Mouse (Mus musculus): ENCODE data around the gene Fignl2.
"Not testable (repeated sequence)": the region's sequence is repeated elsewhere in the genome, so short reads cannot be mapped to it uniquely, and the experiment has no call there.

Fignl2 gene

DNA sequence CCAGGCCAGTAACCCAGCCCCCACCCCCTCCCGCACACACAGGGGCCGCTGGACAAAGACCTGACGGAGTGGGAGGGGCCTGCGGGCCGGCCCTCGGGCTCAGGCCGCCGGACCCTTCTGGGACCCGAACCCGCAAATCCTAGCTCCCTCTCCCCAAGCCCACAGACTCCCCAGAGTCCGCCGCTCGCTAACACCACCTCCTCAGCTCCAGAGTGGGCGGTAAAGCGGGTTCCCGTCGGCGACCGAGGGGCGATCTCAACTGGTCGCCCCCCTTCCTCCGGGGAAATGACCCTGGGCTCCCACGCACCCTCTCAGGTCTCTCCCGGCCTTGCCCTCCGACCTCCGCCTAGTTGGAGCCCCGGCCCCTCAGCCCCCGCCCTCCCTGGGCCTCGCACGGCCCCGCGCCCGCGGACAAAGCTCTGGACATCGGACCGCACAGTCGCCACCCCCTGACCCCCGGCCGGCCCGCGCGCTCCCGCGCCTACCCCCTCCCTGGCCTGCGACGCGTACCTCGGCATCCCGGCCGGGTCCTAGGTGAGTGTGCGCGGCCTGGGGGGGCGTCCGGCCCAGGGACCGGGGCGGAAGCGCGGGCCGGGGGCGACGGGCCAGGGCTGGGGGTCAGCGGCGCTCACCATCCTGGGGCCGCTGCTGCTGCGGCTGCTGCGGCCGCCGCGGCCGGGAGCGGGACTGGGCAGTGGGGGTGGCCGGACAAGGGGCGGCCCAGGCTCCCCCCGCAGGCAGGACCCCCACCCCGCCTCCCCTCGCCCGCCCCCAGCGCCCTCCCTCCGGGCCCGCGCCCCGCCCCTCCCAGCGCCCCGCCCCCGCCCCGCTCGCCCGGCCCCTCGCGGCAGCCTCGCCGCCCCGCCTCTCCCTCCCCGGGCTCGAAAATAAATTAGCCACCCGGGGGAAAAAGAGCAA is at the start of gene Fignl2:
Gene Fignl2 (minus strand): TSS at position 755 of the 918 bp plus-strand sequence.
- DNase-seq (ENCODE audit: extremely low read depth, low read depth, low spot score), result no peak

DNA sequence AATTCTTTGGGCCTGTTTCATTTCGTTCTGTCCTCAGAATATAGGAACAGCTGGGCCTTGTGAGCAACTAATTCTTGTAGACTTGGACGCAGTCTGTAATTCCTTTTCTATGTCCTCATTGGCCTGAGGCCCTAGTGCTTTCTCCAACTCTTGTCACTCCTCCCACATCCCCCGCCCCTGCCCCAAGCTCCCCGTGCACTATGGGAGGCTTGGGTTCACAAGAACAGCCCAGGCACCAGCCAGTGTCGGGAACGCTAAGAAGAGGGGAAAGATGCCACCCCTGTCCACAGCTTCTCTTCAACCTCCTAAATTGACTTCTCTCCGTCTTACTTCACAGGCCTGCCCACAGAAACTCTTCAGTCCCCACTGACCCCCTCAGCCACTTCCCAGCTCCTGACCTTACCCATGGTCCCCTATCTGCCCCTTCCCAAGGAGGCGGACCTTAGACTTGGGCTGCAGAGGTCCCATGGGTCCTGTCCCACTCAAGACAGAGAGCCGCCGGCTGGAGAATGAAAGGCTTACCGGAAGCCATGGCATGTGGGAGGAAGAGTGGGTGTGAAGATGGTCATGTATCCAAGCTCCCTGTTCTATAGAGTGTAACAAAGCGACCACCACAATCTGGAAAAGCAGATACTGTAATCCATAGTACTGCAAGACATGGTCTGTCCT is 48.6 kb upstream of the Fignl2 start:
- DNase-seq (ENCODE audit: extremely low read depth, low read depth, low spot score), result no peak

DNA sequence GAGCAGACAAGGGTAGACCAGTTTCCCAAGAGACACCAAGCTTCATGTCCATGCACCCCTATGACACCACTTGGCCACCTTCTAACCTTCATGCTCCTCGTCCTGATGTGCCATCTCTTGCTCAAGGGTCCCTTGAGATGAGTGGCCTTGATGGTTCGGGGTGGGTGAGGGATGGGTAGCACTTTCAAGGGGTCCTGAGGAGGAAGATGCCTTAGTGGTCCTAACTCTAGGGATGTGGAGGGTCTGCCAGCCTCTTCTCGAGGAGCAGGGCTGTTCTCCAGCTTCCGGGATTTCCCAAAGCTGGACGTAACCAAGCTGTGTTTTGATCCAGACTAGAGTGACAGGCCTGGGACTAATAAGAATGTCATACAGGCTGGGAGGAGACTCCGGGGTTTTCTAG is 47.2 kb upstream of the Fignl2 start:
- no peak for DNase-seq (ENCODE audit: extremely low read depth, low read depth, low spot score)

DNA sequence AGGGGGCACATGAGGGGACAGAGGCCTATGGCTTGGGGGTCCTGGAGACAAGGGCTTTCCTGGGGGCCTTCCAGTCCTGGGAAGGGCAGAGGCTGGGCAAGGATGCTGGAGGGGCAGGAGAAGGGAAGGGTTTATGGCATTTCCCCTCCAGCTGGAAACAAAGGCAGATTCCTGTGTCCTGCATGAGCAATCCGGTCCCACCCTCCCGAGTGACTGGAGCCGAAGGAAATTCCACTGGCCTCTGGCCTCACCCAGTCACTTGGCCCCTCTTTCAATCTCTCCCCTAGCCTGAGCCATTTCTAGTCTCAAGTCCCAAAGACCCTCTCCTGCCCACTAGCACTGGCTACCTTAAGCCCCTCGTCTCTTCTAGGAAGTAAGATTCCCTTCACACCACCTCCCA is 44.8 kb upstream of the Fignl2 start:
- DNase-seq (ENCODE audit: extremely low read depth, low read depth, low spot score), result no peak

DNA sequence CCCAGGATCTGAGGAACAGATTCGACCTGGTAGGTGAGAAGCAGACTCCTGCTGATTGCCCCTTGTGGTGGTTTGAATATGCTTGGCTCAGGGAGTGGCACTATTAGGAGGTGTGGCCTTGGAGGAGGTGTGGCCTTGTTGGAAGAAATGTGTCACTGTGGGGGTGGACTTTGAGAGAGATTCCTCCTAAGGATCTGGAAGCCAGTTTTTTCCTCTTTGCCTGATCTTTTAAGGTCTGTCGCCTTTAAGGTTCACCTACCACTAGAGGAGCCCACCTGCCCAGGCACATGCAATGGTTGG is 43.9 kb upstream of the Fignl2 start:
- no peak for DNase-seq (ENCODE audit: extremely low read depth, low read depth, low spot score)

DNA sequence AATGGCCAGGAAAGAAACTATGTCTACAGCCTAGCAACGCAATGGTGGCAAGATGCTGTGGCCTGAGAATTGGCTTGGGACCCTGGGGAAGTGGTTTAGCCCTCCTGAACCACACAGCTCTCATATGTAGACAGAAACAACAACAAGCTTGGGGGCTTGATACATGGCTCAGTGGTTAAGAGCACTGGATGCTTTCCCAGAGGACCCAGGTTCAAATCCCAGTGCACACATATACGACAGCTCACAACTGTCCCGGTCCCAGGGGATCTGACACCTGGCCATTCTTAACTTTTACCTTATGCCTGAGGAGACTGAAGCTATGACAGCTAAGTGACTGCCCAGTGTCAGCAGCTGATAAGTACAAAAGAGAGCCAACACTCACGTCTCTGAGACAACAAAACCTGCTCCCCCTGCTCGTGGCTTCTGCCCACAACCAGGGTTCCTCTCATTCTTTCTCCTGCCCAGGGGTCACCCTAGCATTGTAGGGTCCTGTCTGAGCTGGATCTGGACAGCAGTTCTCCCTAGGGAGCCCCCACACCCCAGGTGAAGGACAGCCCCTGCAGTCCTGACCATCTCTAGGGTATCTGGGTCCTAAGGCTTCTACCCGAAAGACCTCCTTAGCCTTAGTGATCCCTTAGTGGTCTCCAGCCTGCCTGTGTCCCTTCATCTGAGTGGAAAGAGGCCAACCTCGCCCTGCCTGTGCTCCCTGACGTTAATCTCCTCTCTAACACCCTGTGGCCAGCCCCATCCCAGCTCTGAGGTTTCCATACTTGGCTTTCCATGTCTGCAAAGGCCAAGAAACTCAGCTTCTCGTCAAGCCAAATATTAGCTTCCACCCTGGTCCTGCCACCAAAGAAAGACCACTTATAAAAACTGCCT is 43.3 kb upstream of the Fignl2 start:
- DNase-seq (ENCODE audit: extremely low read depth, low read depth, low spot score), result no peak

DNA sequence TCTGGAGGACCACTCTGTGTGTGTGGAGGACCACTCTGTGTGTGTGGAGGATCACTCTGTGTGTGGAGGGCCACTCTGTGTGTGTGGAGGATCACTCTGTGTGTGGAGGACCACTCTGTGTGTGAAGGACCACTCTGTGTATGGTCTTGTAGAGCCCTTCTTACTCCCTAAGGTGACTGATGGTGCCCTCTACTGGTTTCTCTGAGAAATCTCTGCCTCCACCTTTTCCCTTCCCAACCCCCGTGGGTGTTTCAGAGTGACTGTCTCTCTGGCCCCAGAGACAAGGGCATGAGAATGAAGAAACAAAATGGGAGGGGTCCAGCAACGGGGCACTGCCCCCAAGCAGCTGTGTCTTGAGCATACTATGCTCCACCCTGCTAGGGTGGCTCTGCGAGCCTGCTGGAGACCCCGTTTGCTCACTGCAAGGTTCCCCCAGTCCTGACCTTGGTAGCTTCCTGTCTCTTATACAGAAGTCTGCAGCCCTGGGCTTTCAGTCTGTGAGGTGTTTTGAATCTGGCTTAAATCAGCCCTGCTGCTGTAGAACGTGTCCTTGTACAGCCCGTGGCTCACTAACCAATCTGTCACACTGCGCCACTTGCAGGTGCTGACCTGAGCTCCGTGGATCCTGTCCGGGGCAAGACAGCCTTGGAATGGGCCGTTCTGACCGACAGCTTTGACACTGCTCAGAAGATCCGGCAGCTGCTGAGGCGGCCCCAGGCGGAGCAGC is 40.2 kb upstream of the Fignl2 start:
- DNase-seq (ENCODE audit: extremely low read depth, low read depth, low spot score), result no peak

DNA sequence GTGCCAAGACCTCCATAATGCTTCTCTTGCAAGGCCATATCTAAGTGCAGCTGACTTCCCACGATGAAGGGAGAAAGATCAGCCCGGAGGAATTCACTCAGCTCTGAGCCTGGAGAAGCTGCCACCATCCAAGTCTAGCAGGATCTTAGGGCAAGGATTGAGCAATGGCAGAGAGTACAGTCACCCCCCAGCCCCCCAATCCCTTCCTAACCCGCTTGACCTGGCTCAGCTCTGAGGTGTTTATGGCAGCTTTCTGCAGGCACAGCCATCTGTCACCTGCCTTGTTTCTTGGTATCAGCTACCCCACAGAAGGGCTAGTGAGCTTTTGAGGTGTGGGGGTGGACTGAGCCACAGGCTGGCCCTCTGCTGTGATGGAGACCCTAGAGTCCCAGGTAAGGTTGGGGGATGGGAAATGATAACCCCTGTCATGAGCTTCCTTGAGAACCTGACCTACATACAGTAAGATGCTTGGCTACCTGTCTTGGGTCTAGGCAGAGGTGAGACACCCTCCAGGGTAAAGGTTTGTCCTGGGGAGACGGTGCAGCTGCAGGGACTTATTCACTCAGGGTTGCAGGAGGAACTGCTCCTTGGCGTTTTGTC is 37.2 kb upstream of the Fignl2 start, which contains the start of gene Ankrd33:
Gene Ankrd33 (plus strand): TSS at position 245 of the 600 bp plus-strand sequence.
- DNase-seq (ENCODE audit: extremely low read depth, low read depth, low spot score), result no peak

DNA sequence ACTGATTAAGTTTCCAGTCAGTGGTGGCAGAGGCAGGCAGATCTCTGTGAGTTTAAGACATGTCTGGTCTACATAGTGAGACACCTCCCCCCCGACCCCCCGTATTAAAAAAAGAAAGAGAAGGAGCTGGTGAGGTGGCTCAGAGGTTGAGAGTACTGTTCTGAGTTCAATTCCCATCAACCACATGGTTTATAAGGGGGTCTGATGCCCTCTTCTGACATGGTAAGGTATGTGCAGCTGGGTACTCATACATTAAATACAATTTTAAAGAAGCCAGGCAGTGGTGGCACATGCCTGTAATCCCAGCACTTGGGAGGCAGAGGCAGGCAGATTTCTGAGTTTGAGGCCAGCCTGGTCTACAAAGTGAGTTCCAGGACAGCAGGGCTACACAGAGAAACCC is 35.4 kb upstream of the Fignl2 start:
- not testable (repeated sequence) for DNase-seq (ENCODE audit: extremely low read depth, low read depth, low spot score)

DNA sequence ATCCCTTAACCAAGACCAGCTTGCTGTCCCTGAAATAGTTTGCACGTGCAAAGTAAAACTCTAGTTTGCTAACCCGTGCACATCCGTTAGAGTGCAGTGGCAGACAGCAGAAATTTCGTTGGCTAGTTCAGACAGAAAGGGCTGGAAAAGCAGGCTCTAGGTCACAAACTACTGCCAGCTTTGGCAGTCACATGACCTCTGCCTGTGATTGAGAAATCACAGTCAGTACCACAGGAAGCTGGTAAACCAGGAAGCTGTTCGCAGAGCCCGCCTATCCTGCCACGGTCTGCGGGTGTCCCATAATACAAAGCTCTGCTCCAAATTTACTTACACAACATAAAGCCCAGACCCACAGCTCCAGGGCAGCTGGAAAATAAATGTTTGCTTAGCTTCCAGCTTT is 34.8 kb upstream of the Fignl2 start:
- DNase-seq (ENCODE audit: extremely low read depth, low read depth, low spot score), result peak; percentile 85

DNA sequence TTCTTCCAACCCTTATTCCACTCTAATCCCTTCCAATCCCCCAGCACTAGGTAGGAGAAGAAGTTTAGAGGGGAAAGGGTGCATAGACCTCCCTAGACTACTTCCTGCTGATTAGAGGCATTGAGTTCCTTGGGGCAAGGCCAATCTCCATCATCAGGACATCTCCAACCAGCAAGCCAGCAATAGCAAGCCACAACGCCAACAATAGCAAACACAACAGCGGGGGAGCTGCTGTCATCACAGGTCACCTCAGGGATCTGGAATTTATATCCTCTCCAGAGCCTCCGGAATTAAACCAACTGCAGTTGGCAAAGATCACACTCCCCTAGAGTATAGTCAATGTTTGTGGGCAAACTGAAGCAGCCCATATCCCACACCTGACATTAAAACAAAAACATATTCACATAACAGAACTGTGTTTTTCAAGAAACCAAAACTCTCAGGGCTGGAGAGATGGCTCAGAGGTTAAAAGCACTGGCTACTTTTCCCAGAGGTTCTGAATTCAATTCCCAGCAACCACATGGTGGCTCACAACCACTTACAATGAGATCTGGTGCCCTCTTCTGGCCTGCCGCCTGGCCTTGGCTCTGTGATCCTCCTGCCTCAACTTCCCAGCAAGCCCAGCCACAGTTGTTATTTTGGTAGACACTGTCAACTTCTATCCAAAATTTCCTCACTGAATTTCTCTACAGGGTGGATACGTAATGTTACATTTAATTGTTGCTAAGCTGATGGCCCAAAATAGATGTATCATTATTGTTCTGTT is 29.7 kb upstream of the Fignl2 start:
- DNase-seq (ENCODE audit: extremely low read depth, low read depth, low spot score), result no peak

DNA sequence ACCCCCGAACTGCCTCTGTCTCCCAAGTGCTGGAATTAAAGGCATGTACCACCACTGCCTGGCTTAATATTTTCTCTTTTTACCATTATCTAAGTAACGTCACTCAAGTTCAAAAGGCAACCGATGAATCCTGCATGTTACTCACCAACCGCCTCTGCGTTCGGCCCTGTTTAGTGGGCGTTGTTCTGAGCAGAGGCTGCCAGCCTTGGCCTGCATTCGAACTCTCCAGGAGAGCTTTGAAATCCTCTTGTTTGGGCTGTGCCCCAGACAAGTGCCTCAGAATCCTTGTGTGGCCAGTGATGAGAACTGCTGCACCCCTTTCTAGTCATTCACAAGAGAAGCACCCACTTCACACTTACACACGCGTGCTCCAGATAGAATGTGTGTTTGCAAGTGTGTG is 27.6 kb upstream of the Fignl2 start:
- DNase-seq (ENCODE audit: extremely low read depth, low read depth, low spot score), result no peak

DNA sequence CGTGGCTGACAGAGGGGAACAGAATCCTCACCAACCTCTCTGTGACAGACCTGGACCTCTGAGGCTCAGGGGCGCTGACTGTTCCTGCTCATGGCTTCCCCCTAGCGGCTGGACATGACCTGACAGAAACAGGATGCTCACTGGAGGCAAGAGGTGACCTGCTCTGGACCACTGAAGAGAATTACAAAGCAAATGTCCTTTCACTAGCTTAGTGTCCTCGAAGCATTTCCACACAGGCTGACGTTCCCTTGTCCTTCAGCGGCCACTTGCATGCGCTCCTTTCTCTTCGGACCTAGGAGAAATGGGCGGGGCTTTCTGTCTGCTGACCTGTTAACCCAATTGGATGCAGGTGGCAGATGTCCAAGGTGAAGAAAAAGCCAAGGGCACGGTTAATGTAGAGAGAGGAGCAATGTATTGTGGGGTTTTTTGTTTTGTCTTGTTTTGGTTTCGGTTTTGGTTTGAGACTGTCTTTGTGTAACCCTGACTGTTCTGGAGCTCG is 27.2 kb upstream of the Fignl2 start:
- no peak for DNase-seq (ENCODE audit: extremely low read depth, low read depth, low spot score)

DNA sequence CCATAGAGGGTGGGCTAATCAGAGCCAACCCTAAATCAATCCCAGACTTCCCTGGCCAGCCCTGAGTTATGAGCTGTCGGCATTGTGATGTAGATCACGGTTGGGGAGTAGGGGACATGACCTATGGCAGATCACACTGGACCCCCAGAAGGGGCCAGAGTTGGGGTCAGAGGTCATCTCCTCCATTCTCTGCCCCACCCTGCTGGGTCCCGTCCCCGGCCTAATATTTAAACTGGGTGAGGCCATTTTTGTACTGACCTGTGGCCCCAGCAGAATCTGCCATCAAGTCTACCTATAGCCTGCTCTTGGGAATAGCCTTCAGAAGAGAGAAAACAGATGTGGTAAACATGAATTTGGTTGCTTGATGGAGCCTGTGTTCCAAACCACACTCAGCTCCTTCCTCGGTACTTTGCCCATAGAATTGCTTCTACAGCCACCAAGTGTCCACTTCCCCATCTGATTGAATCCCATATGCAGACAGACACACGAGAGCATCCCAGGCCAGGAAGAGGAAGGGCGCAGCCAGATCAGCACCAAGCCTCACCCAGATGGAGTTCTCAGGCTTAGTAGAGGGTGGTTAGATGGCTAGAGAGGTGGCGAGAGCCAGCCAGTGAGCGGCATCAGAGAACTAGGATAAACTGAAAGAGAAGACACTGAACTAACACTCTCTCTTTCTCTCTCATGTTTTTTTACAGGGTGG is 25.4 kb upstream of the Fignl2 start:
- DNase-seq (ENCODE audit: extremely low read depth, low read depth, low spot score), result no peak

DNA sequence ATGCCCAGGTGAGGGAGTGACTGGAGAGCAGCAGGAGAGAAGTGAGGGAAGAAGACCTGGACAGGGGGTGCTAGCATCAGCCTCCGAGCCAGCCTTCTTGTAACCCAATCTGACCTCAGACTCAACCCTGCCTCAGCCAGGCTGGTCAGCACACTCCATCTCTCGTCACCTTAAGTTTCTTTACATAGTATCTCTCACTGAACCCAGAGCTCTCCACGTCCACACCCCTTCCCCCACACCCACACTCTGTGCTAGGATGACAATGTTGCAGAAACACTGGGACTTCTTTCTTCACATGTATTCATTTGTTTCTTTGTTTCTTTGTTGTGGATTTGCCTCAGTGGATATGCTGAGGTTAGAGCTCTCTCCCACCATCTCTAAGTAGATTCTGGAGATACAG is 22.6 kb upstream of the Fignl2 start:
- no peak for DNase-seq (ENCODE audit: extremely low read depth, low read depth, low spot score)

DNA sequence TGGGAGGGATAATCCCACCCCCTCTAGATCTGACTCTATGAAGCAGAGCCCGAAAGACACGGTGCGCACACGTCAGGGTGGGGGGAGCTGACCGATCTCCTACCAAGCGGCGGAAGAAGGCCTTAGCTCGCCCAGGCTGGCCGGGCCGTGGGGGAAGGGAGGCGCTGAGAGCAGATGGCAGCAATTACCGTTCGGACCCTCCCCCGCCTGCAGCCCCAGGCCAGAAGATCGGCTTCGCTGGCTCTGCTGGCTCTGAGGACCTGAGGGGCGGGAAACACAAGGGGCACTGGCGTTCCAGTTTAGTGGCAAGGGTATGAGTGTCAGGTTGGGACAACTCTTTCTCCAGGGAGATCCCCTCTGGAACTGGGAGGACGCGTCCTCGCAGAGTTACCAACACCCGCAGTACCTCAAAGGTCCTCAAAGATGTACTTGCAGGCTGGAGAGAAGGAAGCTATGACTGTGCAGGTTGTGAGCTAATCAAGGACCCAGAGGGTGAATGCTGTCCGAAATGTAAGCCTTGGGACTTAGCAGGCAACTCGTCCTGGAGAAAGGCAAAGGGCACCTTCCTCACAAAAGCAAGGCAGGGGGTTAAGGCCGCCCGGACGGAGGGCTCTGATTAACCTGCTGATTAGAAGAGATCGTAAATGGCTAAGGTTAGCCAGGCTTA is 19.8 kb upstream of the Fignl2 start:
- no peak for DNase-seq (ENCODE audit: extremely low read depth, low read depth, low spot score)

DNA sequence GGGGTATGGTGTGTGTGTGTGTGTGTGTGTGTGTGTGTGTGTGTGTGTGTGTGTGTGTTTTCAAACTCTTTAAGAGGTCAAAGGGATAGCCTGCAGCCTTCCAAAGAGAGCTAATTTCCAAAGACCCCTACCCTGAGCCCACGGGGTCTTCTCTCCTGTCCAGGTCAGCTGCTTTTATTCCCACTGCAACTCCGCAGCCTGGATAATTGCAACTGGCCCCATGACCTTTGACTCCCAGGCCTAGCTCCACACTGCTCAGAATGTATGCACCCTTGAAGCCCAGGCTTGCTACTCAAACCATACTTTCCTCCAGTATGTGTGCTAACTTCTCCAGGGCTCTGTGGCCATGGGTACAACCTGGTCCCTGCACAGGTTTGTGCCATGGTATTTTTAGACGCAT is 17.0 kb upstream of the Fignl2 start:
- no peak for DNase-seq (ENCODE audit: extremely low read depth, low read depth, low spot score)

DNA sequence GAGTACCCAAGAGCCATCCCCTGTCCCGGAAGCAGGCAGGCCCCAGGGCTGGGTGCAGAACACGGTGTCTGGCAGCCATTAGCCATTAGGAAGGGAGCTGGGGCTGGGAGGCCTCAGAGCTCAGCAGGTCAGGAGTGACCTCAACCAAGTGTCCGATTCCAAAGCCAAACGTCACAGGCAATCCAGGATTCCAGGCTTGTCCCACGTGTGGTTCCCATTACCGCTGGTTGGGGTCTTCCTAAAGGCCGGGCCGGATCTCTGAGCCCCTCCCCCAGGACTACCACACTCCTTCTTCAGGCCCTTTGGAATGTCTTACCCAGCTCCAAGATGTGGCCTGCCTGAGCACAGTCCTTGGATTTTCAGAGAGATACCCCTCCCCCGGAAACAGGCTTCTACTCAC is 16.6 kb upstream of the Fignl2 start:
- DNase-seq (ENCODE audit: extremely low read depth, low read depth, low spot score), result no peak

All from fat pad, adult 2 months (tissue).